Mouse (Mus musculus) neural tube, postnatal 0 days (tissue): Measurements from ENCODE around the gene Wdr11. TPM values are rescaled to one million over a fixed set of nuclear protein-coding genes. Genes with fewer than 3 reads are reported as not detected.

Experiments used
- polyA plus RNA-seq: library from polyadenylated mRNA; unstranded; fragments of >200 nt; fragmentation: Nextera tagmentation; extraction: Ambion mirVana; gene quantifications from 2 replicates; pipeline ENCODE4 v1.2.1, GENCODE M21; 2015

Wdr11 gene
- 22.2 and 25.2 TPM in 2 replicates for polyA plus RNA-seq

GRCm38 (mm10) chr7:129591371-129592131 is at the start of gene Wdr11:
TSS of gene Wdr11 (plus strand) at chr7:129591863.

